Mouse (Mus musculus) testis, postnatal 10 days (tissue): Measurements from ENCODE around the gene Irf2.

Experiments used
- DNase-seq: peaks from one replicate; pipeline ENCODE4 v3.0.0; 2021; ENCODE audit warnings: low spot score

Irf2 gene

GRCm38 (mm10) chr8:46843855-46844254 is 104.3 kb downstream of the Irf2 start:
- DNase-seq: no peak

- DNase-seq: no peak
Observed at GRCm38 (mm10) chr8:46844371-46844973, 104.9 kb downstream of the Irf2 start.

GRCm38 (mm10) chr8:46844974-46845774 is 105.6 kb downstream of the Irf2 start:
- DNase-seq: no peak

- no peak for DNase-seq
Observed at GRCm38 (mm10) chr8:46845891-46846290, 106.4 kb downstream of the Irf2 start.

- no peak for DNase-seq
Observed at GRCm38 (mm10) chr8:46846893-46847292, 107.4 kb downstream of the Irf2 start.

- no peak for DNase-seq
Observed at GRCm38 (mm10) chr8:46848011-46848641, 108.6 kb downstream of the Irf2 start.

- no peak for DNase-seq
Observed at GRCm38 (mm10) chr8:46848931-46849330, 109.4 kb downstream of the Irf2 start.

GRCm38 (mm10) chr8:46849458-46849857 is 109.9 kb downstream of the Irf2 start:
- DNase-seq: no peak

- DNase-seq: no peak
Observed at GRCm38 (mm10) chr8:46850258-46850897, 110.8 kb downstream of the Irf2 start.

GRCm38 (mm10) chr8:46851560-46851959 is 112.0 kb downstream of the Irf2 start:
- no peak for DNase-seq

GRCm38 (mm10) chr8:46852377-46852776 is 112.8 kb downstream of the Irf2 start:
- no peak for DNase-seq

GRCm38 (mm10) chr8:46859164-46859846 is 119.8 kb downstream of the Irf2 start:
- no peak for DNase-seq

GRCm38 (mm10) chr8:46859847-46860167 is 120.3 kb downstream of the Irf2 start:
- no peak for DNase-seq

GRCm38 (mm10) chr8:46862508-46862907 is 123.0 kb downstream of the Irf2 start:
- DNase-seq: no peak

GRCm38 (mm10) chr8:46865428-46865827 is 125.9 kb downstream of the Irf2 start:
- no peak for DNase-seq

- no peak for DNase-seq
Observed at GRCm38 (mm10) chr8:46867440-46867839, 127.9 kb downstream of the Irf2 start.

GRCm38 (mm10) chr8:46868346-46869065 is 129.0 kb downstream of the Irf2 start:
- DNase-seq: no peak

- DNase-seq: no peak
Observed at GRCm38 (mm10) chr8:46869521-46869925, 130.0 kb downstream of the Irf2 start.

- DNase-seq: no peak
Observed at GRCm38 (mm10) chr8:46871086-46871485, 131.6 kb downstream of the Irf2 start.

- DNase-seq: no peak
Observed at GRCm38 (mm10) chr8:46875615-46876293, 136.2 kb downstream of the Irf2 start.

GRCm38 (mm10) chr8:46881348-46881747 is 141.8 kb downstream of the Irf2 start:
- DNase-seq: no peak
